Mouse (Mus musculus) spleen, adult 18-20 months (tissue): Measurements from ENCODE around the gene Rilp.
"Not testable (repeated sequence)": the region's sequence is repeated elsewhere in the genome, so short reads cannot be mapped to it uniquely, and the experiment has no call there.

ENCODE experiments used
- DNase-seq, 2 experiments: peaks; one replicate each; pipeline ENCODE4 v3.0.0; 2022; ENCODE audit warnings: mixed read lengths in 2 of 2

Rilp gene

DNA sequence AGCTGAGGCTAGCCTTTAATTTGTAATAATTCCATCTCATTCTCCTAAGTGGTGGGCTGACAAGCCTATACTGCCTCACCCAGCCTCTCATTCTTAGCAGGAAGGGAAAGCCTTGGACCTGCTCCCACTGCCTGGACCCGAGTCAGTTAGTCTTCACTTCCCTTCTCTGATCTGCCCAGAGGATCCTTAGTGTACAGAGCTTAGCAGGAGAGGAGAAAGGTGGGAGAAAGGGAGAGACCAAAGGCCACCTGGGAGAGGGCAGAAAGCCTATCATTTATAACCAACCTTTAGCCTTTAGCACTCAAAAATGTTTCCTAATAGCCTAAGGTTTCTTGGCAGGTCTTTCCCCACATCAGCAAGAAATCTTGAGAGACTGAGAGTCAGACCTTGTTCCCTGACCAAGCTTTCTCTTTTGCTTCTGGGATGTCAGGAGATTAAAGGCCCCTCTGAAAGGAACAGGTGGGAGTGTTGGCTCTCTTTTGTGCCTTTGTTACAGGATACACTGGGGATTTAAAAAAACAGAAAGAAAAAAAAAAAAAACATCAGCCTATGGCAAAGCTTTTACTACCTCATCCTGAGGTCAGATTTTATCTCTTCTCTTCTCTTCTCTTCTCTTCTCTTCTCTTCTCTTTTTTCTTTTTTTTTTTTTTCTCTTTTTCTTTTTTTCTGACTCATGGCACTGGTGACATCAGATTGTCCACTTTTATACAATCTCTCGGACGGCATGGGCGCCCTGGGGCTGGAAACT lies 24.6 kb downstream of the Rilp start:
- DNase-seq: no peak

GRCm38 (mm10) chr11:75535106-75535795 lies 25.4 kb downstream of the Rilp start:
- DNase-seq: no peak

DNA sequence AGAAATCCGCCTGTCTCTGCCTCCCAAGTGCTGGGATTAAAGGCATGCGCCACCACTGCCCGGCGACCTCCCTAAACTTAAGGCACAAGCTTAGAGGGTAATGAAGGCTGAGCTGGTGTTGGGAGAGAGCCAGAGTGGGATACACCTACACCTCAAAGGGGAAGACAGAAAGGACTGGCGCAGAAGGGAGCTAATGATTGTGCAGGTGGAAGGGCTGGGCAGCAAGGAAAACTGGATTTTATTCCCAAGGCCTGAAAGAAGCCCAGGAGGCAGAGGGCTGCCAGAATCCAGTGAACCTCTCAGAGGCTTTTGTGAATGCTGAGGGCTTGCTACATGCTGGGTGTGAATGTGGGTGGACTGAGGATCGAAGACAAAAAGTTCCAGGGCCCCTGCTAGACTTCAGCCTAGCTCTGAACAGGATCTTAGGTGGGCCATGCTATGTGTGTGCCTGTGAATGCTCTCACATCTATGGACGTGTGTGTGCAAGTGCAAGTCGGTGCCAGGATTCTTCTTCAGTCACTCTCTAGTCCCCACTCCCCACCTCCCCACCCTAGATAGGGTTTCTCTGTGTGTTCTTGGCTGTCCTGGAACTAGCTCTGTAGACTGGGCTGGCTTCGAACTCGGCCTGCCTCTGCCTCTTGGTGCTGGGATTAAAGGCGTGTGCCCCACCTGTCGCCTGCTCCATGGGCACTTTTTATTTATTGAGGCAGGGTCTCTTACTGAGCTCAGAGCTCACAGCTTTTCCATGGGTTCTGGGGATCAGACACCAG lies 26.5 kb downstream of the Rilp start:
- no peak for DNase-seq

DNA sequence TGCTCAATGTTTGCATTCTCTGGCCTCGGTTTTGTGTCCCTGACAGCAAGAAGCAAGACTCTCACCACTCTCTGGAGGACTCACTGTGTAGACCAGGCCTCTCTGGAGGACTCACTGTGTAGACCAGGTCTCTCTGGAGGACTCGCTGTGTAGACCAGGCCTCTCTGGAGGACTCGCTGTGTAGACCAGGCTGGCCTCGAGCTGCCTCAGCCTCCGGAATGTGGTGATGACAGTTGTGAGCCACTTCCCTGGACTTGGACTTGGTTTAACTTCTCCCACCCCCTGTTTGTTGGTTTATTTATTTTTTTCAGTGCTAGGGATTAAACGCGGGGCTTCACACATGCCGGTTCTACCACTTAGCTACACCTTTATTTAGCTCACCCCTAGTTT lies 27.1 kb downstream of the Rilp start:
- DNase-seq: no peak

GRCm38 (mm10) chr11:75537491-75538183 lies 27.7 kb downstream of the Rilp start:
- DNase-seq: no peak

DNA sequence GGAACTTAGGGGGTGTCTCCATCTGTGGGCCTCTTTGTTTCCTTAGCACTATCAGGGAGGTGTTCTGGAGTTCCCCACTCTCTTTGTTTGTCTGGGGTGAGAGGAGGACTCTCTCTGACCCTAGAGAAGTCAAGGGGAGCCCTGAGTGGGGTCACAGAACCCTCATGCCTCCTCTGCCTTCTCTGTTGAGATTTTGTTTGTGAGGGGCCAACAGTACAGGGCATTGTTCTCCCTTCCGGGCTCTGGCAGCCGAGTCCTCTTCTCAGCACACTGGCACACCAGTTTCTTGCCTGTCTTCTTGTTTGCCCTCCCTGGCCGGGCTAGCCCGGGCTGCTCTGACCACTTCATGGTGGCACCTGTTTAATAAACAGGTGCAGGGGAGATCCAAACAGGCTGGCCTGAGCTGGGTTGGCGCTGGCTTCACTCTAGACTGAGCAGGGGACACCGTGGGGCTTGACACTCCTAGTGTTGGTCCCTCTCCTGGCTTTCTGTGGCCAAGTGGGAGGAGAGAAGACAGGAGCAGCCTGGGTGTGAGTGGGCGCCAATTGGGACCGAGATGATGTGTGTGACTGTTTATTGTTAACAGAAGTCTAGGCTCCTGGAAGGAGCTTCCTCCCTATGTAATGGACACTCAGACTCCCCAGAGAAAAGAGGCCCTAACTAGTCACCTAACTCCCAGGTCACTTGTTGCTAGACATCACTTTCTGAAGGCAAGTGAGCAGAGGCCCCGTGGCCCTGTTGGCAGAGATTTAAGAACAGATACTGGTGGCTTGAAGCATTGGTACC lies 28.5 kb downstream of the Rilp start:
- no peak for DNase-seq

DNA sequence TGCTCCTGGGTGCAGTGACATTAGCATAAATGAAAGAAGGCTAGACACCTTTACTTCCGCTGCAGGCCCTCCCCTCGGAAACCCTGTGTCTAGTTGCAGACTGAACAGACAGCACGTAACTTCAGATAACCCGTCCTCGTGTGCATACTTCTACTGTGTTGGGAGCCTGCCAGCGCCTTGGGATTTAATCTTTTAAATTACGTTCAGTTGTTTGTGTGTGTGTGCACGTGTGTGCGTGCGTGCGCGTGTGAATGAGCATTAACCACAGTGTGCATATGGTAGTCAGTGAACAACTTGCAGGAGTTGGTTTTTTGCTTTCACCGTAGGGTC lies 29.0 kb downstream of the Rilp start:
- DNase-seq: no peak

- DNase-seq: no peak
Observed at GRCm38 (mm10) chr11:75540209-75540608, 30.3 kb downstream of the Rilp start.

DNA sequence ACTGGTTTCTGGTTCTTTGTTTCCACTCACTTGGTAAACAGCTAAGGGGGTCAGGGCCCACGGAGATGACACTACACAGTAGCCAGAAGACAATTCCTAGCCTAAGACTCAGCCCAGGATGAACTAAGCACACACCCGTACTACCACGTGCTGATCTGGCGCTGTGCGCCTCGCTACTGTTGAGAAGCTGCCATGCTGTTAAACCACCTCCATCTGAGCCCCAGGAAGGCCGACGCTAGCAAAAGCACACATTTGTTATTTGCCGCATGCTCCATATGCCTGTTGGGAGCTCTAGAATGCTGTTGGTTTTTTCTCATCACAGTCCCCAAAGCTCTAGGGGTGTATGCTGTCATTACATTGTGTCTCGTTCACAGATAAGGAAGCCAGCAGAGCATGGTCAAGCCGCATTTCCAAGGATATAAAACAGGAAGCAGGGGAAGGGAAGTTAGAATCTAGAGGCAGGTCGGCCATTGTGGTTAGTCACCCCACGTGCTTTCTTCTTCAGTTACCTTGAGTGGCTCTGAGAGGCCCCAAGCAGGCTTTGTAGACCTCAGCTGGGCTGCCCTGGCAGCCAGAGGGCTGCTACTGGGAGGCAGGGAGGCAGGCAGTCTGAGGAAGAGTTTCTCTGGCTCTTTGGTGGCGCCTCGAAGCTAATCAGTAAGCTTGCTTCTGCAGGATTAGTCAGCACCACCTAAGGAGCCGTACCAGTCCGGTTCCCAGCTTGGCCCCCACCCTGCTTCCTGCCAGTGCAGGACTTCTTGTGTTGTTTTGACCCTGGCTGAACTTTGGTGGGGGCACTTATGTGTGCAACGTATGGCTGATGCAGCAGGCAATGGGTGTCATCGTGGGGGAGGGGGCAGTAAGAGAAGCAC lies 31.1 kb downstream of the Rilp start:
- no peak for DNase-seq

- no peak for DNase-seq
Observed at GRCm38 (mm10) chr11:75544713-75545112, 34.8 kb downstream of the Rilp start.

GRCm38 (mm10) chr11:75546057-75546456 lies 36.2 kb downstream of the Rilp start:
- DNase-seq: no peak

GRCm38 (mm10) chr11:75549658-75550111 lies 39.8 kb downstream of the Rilp start:
- DNase-seq: no peak

GRCm38 (mm10) chr11:75550200-75550946 lies 40.5 kb downstream of the Rilp start:
- no peak for DNase-seq

GRCm38 (mm10) chr11:75551321-75551720 lies 41.4 kb downstream of the Rilp start:
- no peak for DNase-seq

GRCm38 (mm10) chr11:75551961-75552441 lies 42.1 kb downstream of the Rilp start:
- DNase-seq: no peak

- no peak for DNase-seq
Observed at GRCm38 (mm10) chr11:75552906-75553482, 43.1 kb downstream of the Rilp start.

DNA sequence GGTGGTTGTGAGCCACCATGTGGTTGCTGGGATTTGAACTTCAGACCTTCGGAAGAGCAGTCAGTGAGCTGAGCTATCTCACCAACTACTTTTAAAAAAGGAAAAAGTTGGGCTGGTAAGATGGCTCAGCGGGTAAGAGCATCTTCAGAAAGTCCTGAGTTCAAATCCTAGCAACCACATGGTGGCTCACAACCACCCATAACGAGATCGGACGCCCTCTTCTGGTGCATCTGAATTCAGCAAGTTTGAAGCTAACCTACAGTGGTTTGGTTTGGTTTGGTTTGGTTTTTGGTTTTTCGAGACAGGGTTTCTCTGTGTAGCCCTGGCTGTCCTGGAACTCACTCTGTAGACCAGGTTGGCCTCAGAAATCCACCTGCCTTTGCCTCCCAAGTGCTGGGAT lies 46.1 kb downstream of the Rilp start:
- DNase-seq: not testable (repeated sequence)

- DNase-seq: no peak
Observed at GRCm38 (mm10) chr11:75557142-75557541, 47.2 kb downstream of the Rilp start.

GRCm38 (mm10) chr11:75558101-75558500 lies 48.2 kb downstream of the Rilp start:
- no peak for DNase-seq
